Mouse (Mus musculus) ES-Bruce4 (cell line): ENCODE data around the gene Tecpr2. TPM values are rescaled to one million over a fixed set of nuclear protein-coding genes. Genes with fewer than 3 reads are reported as not detected.

Source experiments
- H3K27ac ChIP-seq: 2 replicates; pipeline ENCODE4 v1.5.1; 2012; ENCODE audit warnings: low read length, inconsistent platforms; ENCODE audit not compliant: insufficient read depth
- H3K27me3 ChIP-seq: 2 replicates; pipeline ENCODE4 v1.6.1; 2012; ENCODE audit warnings: mild to moderate bottlenecking, low read length, inconsistent platforms; ENCODE audit not compliant: control insufficient read depth, poor library complexity, insufficient read depth, severe bottlenecking
- H3K36me3 ChIP-seq: 2 replicates; pipeline ENCODE4 v1.6.1; 2012; ENCODE audit warnings: inconsistent platforms, mild to moderate bottlenecking, low read length, moderate library complexity; ENCODE audit not compliant: control insufficient read depth, poor library complexity, insufficient read depth, severe bottlenecking
- H3K4me1 ChIP-seq: one replicate; pipeline ENCODE4 v1.8.1; 2011; ENCODE audit warnings: low read length; ENCODE audit not compliant: control insufficient read depth, insufficient read depth
- H3K4me3 ChIP-seq: 2 replicates; pipeline ENCODE4 v1.5.1; 2011; ENCODE audit warnings: low read depth, mild to moderate bottlenecking, low read length
- H3K9ac ChIP-seq: 2 replicates; pipeline ENCODE4 v1.6.1; 2012; ENCODE audit warnings: low read depth, mild to moderate bottlenecking, inconsistent platforms; ENCODE audit not compliant: poor library complexity, severe bottlenecking
- H3K9me3 ChIP-seq: replicated peaks from 2 replicates; pipeline ENCODE4 v1.6.1; 2012; ENCODE audit warnings: mild to moderate bottlenecking, low read length, inconsistent platforms; ENCODE audit not compliant: control insufficient read depth, poor library complexity, insufficient read depth, severe bottlenecking
- CTCF ChIP-seq: IDR thresholded peaks from one replicate; pipeline ENCODE4 v1.8.1; 2011; ENCODE audit warnings: low read depth, low read length
- EP300 ChIP-seq: IDR thresholded peaks from 2 replicates; pipeline ENCODE4 v1.6.1; 2011; ENCODE audit warnings: low read depth, low read length; ENCODE audit not compliant: insufficient read depth
- POLR2A ChIP-seq: IDR thresholded peaks from one replicate; pipeline ENCODE4 v1.8.1; 2011; ENCODE audit warnings: low read length; ENCODE audit not compliant: insufficient read depth
- polyA plus RNA-seq: library from polyadenylated mRNA; stranded (reverse); fragments of >200 nt; gene quantifications from 2 replicates; pipeline ENCODE4 v1.2.4, GENCODE M21; 2011; ENCODE audit warnings: low read depth; ENCODE audit not compliant: missing spikeins, insufficient read depth, insufficient read length

The Tecpr2 gene
- polyA plus RNA-seq, 1 experiment, result 7.3 TPM

- no peaks in the 10 kb centered on the region for H3K27me3 ChIP-seq
These were observed 27.8 kb upstream of the Tecpr2 start for GRCm38 (mm10) chr12:110861256-110861655.

GRCm38 (mm10) chr12:110864008-110864407, 25.1 kb upstream of the Tecpr2 start:
- TF ChIP-seq EP300 (no peak), POLR2A (no peak), CTCF (no peak)
- Histone ChIP-seq H3K36me3 (peaks cover 6% of the 10 kb centered on the region), H3K4me3 (no peak overlapping the region), H3K27ac (no peak overlapping the region), H3K9ac (no peak overlapping the region), H3K4me1 (peaks cover 3% of the 10 kb centered on the region), H3K27me3 (no peaks in the 10 kb centered on the region), H3K9me3 (no peaks in the 10 kb centered on the region)

More at GRCm38 (mm10) chr12:110861256-110861655, 27.8 kb upstream of the Tecpr2 start:
- Histone ChIP-seq H3K27ac (no peak overlapping the region), H3K9ac (no peak overlapping the region), H3K9me3 (no peaks in the 10 kb centered on the region), H3K4me3 (no peak overlapping the region), H3K4me1 (peaks cover 3% of the 10 kb centered on the region), H3K36me3 (no peaks in the 10 kb centered on the region)
- TF ChIP-seq POLR2A (no peak), EP300 (no peak), CTCF (no peak)

- H3K4me3 ChIP-seq, result no peak overlapping the region
- no peaks in the 10 kb centered on the region for H3K27me3 ChIP-seq
- H3K4me1 ChIP-seq, result no peaks in the 10 kb centered on the region
- no peaks in the 10 kb centered on the region for H3K9me3 ChIP-seq
- H3K27ac ChIP-seq, result no peak overlapping the region
- H3K36me3 ChIP-seq, result peaks cover 6% of the 10 kb centered on the region
- TF ChIP-seq POLR2A, result no peak
- no peak for TF ChIP-seq EP300
- TF ChIP-seq CTCF, result no peak
- no peak overlapping the region for H3K9ac ChIP-seq
These were observed 23.5 kb upstream of the Tecpr2 start for GRCm38 (mm10) chr12:110865571-110865970.

DNA sequence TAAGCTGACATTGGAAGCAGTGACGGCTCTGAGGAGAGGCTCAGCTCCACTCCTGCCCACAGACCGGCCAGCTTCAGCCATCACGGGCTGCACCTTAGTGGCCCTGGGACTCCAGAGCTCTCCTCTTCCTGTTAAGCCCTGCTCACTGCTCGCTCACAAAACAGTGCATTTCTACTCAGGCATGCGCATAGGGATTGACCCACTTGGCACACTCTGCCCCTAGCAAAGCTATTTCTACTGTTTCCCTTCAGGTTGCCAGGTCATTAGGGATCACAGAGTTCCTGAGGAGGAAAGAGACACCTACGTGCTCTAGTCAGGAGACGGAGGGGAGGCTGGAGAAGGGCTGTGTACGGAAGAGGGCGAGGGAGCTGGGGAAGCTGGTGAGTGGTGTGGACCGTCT, 23.1 kb upstream of the Tecpr2 start:
- Histone ChIP-seq H3K4me3 (no peak overlapping the region), H3K27ac (no peak overlapping the region), H3K9me3 (no peaks in the 10 kb centered on the region), H3K9ac (no peak overlapping the region), H3K4me1 (no peaks in the 10 kb centered on the region), H3K27me3 (no peaks in the 10 kb centered on the region), H3K36me3 (peaks cover 7% of the 10 kb centered on the region)
- TF ChIP-seq CTCF (no peak), POLR2A (no peak), EP300 (no peak)

- TF ChIP-seq CTCF (no peak), POLR2A (no peak), EP300 (no peak)
- H3K4me1 ChIP-seq, result no peaks in the 10 kb centered on the region
- no peak overlapping the region for H3K9ac ChIP-seq
- no peak overlapping the region for H3K27ac ChIP-seq
- peaks cover 21% of the 10 kb centered on the region for H3K36me3 ChIP-seq
- no peaks in the 10 kb centered on the region for H3K27me3 ChIP-seq
- H3K4me3 ChIP-seq, result no peak overlapping the region
- no peaks in the 10 kb centered on the region for H3K9me3 ChIP-seq
These were observed 19.0 kb upstream of the Tecpr2 start for GRCm38 (mm10) chr12:110870107-110870506.

GRCm38 (mm10) chr12:110871247-110871646, 17.8 kb upstream of the Tecpr2 start:
- Histone ChIP-seq H3K4me1 (no peaks in the 10 kb centered on the region), H3K9ac (no peak overlapping the region), H3K4me3 (no peak overlapping the region), H3K36me3 (peaks cover 24% of the 10 kb centered on the region), H3K27ac (no peak overlapping the region), H3K27me3 (no peaks in the 10 kb centered on the region), H3K9me3 (no peaks in the 10 kb centered on the region)
- TF ChIP-seq POLR2A, result no peak
- TF ChIP-seq EP300, result no peak
- no peak for TF ChIP-seq CTCF
